ENCODE assay signal across 24 mouse cellular contexts in genomic region chr1:162819280-162819679, GRCm38 (mm10). TPM values are rescaled to one million over a fixed set of nuclear protein-coding genes. Genes with fewer than 3 reads are reported as not detected.
DNase-seq lines count a peak whose midpoint lies in the region.
"Had no signal": no experiment of that assay in that cellular context is flagged by ENCODE, and none has a peak within 500 bp of the region (broad histone marks: within the 10 kb centered on the region; RNA-seq: fewer than 3 reads in every experiment).

No protein-coding gene starts in this region.

- peak; percentile 3 to 25 for DNase-seq in frontal cortex, postnatal 36 days (ENCODE audit: low spot score in 2 of 2)
- no peak for DNase-seq in frontal cortex, postnatal 10 days (ENCODE audit: low spot score in 2 of 2)
- DNase-seq in left cerebral cortex, postnatal 14 days (ENCODE audit: low spot score in 2 of 2): peak; percentile 8 to 25
- no peak for DNase-seq in left cerebral cortex, postnatal 36 days (ENCODE audit: low spot score in 2 of 2)
- DNase-seq in brain, adult 2 months (ENCODE audit: low read depth, low spot score): peak; percentile 53
- DNase-seq in layer of hippocampus, adult 9-10 months (ENCODE audit: low spot score): peak; percentile 22
- DNase-seq in cerebellum, postnatal 10 days: no peak
- DNase-seq: adrenal gland, postnatal 10 days; B cell, adult 2 months; cerebellum, adult 11 months; cerebellum, adult 9-10 months; embryo, embryonic 11 days; gastrocnemius, postnatal 25 days; heart, adult 18-20 months; heart, postnatal 4 days; kidney, adult 8-10 months; kidney, postnatal 10 days; lung, embryonic 14.5 days; lung, postnatal 14 days; midbrain, embryonic 14.5 days; retina, postnatal 1 day; thymus, postnatal 4 days had no signal

- intact Hi-C loops in left cerebral cortex, postnatal 14 days (cut with DNase I): no loop called here
- intact Hi-C loops in left cerebral cortex, postnatal 36 days (cut with DNase I): no loop called here

RNA-seq across cellular contexts. Expression of gene Fmo4, which starts 5.5 kb away (rescaled TPM):
- under 1 TPM; 0.13 to 0.19 TPM for total RNA-seq in left cerebral cortex, postnatal 14 days (2021)
- not detected for total RNA-seq in left cerebral cortex, postnatal 36 days (2021)
- total RNA-seq: ES-E14; heart, adult 18-20 months; monocyte, adult 5-6 weeks had no signal

RNA-seq across cellular contexts. Expression of gene Fmo1, which starts 47.1 kb away (rescaled TPM):
- 10 to 100 TPM; 21.1 to 22.2 TPM for total RNA-seq in left cerebral cortex, postnatal 14 days (2021)
- 10 to 100 TPM; 10.8 to 13.9 TPM for total RNA-seq in left cerebral cortex, postnatal 36 days (2021)
- total RNA-seq: monocyte, adult 5-6 weeks had no signal

Comparison
In these comparisons a context has a peak if more than half of its experiments do, and no peak if none do; other contexts are left out.
1. DNase-seq: peak in frontal cortex, postnatal 36 days (2 of 2), left cerebral cortex, postnatal 14 days (2 of 2), brain, adult 2 months (single experiment) and layer of hippocampus, adult 9-10 months (single experiment); none in frontal cortex, postnatal 10 days (0 of 2), left cerebral cortex, postnatal 36 days (0 of 2) and cerebellum, postnatal 10 days (0 of 2).